Mouse (Mus musculus): ENCODE measurements at regions not wholly inside any gene's neighbourhood (a gene's known extent, or its start where the extent isn't known, plus 50 kb on each side); places are given as distances from the start of the nearest gene placed in this dataset.

DNA sequence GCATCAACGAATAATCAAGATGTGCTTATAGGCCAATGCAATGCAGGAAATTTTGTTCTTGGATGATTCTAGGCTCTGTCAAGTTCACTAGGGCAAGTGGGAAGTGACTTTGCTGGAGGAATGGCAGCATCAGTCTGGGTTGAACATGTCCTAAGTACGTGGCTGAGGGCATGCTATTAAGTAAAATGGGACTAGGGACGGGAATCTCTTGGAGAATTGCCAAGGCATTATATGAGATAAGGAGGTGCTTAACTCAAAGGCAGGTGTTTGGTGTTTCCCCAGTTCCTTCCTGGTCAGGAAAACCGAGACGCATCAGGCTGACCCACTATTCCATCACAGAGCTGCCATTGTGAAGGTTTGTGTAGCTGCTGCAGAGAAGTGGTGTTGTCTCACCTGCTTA is 307.0 kb downstream of the Med13l start:
- Histone ChIP-seq H3K36me3 (ENCODE audit: control insufficient read depth, insufficient read depth) (no peaks in the 10 kb centered on the region), H3K27me3 (ENCODE audit: control insufficient read depth, insufficient read depth, insufficient read length) (no peaks in the 10 kb centered on the region), H3K79me2 (ENCODE audit: control insufficient read depth, insufficient read depth) (no peaks in the 10 kb centered on the region), H3K4me3 (no peak overlapping the region), H3K4me2 (ENCODE audit: low read depth) (no peak overlapping the region), H3ac (ENCODE audit: control insufficient read depth, insufficient read length) (no peak overlapping the region)
- TF ChIP-seq MYOD1 (IDR thresholded peaks at IDR 0.05; ENCODE audit: control insufficient read depth in 1 of 3, insufficient read length in 2 of 3, low read depth in 2 of 3) (no peak), TCF12 (IDR thresholded peaks at IDR 0.05; ENCODE audit: insufficient read depth, poor library complexity, severe bottlenecking) (no peak), MYOG (IDR thresholded peaks at IDR 0.05; ENCODE audit: control insufficient read depth in 1 of 3, insufficient read depth in 1 of 3, insufficient read length in 2 of 3, low read depth in 2 of 3) (no peak), MAX (IDR thresholded peaks at IDR 0.05; ENCODE audit: low read depth) (no peak), USF1 (IDR thresholded peaks at IDR 0.05; ENCODE audit: low read depth) (no peak), E2F4 (IDR thresholded peaks at IDR 0.05; ENCODE audit: insufficient read depth) (no peak), TCF3 (IDR thresholded peaks at IDR 0.05; ENCODE audit: insufficient read length, low read depth) (no peak), POLR2A (IDR thresholded peaks at IDR 0.05; ENCODE audit: insufficient read length, low read depth) (no peak), REST (IDR thresholded peaks at IDR 0.05; ENCODE audit: insufficient read depth, insufficient read length) (no peak), POLR2AphosphoS2 (IDR thresholded peaks at IDR 0.05; ENCODE audit: insufficient read length, low read depth) (no peak), CEBPB (IDR thresholded peaks at IDR 0.05; ENCODE audit: insufficient read depth, poor library complexity, severe bottlenecking) (no peak), SRF (IDR thresholded peaks at IDR 0.05; ENCODE audit: control insufficient read depth, insufficient read length, low read depth) (no peak)

DNA sequence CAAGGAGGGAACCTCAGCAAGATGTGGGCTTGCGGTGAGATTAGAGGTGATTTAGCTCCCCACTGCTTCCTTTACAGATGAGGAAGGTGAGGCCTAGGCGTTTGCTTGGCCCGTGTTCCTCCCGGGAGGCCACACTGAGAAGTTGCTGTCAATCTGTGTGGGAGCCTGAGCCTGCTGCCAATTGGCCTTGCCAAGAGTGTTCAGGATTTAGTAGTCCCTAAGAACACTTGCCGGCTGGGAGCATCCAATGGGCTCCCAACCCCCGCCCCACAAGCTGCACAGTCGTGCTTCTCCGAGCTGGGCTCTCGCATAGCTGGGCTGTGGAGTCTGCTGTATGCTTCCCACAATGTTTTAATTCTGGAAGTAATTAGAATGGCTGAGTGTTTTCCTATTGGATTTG is 308.9 kb downstream of the Med13l start:
- Histone ChIP-seq H3ac (ENCODE audit: control insufficient read depth, insufficient read length) (no peak overlapping the region), H3K4me2 (ENCODE audit: low read depth) (no peak overlapping the region)

DNA sequence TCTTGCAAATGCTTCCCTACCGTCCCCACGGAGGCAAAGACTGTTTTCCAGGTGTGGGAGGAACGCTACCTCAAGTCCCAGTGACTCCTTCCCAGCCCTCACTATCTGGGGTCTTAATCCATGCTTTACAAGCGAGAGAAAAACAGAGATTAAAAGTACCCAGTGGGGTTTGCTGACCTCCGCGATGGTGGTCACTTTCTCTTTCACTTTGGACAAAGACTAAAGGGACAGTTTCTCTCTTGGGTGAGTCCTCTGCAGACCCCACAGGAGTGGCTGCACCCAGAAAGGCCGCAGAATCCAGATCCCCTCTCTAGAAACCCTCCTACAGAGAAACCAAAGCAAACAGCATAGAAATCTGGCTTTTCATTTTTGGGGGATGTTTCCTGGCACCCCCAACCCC is 313.4 kb downstream of the Med13l start:
- no peaks in the 10 kb centered on the region for H3K79me2 ChIP-seq (ENCODE audit: control insufficient read depth, insufficient read depth)
- H3K4me2 ChIP-seq (ENCODE audit: low read depth): peak overlapping the region; percentile 14
- no peaks in the 10 kb centered on the region for H3K27me3 ChIP-seq (ENCODE audit: control insufficient read depth, insufficient read depth, insufficient read length)
- no peak overlapping the region for H3ac ChIP-seq (ENCODE audit: control insufficient read depth, insufficient read length)
- no peaks in the 10 kb centered on the region for H3K36me3 ChIP-seq (ENCODE audit: control insufficient read depth, insufficient read depth)
- TF ChIP-seq MYOD1 (IDR thresholded peaks at IDR 0.05; ENCODE audit: control insufficient read depth in 1 of 3, insufficient read length in 2 of 3, low read depth in 2 of 3) (no peak), REST (IDR thresholded peaks at IDR 0.05; ENCODE audit: insufficient read depth, insufficient read length) (no peak), TCF3 (IDR thresholded peaks at IDR 0.05; ENCODE audit: insufficient read length, low read depth) (no peak), POLR2A (IDR thresholded peaks at IDR 0.05; ENCODE audit: insufficient read length, low read depth) (no peak), USF1 (IDR thresholded peaks at IDR 0.05; ENCODE audit: low read depth) (no peak), POLR2AphosphoS2 (IDR thresholded peaks at IDR 0.05; ENCODE audit: insufficient read length, low read depth) (no peak), MYOG (IDR thresholded peaks at IDR 0.05; ENCODE audit: control insufficient read depth in 1 of 3, insufficient read depth in 1 of 3, insufficient read length in 2 of 3, low read depth in 2 of 3) (no peak), TCF12 (IDR thresholded peaks at IDR 0.05; ENCODE audit: insufficient read depth, poor library complexity, severe bottlenecking) (no peak), MAX (IDR thresholded peaks at IDR 0.05; ENCODE audit: low read depth) (no peak), CEBPB (IDR thresholded peaks at IDR 0.05; ENCODE audit: insufficient read depth, poor library complexity, severe bottlenecking) (no peak), SRF (IDR thresholded peaks at IDR 0.05; ENCODE audit: control insufficient read depth, insufficient read length, low read depth) (no peak), E2F4 (IDR thresholded peaks at IDR 0.05; ENCODE audit: insufficient read depth) (no peak)
- no peak overlapping the region for H3K4me3 ChIP-seq

More for the DNA sequence above, 308.9 kb downstream of the Med13l start:
- Histone ChIP-seq H3K79me2 (ENCODE audit: control insufficient read depth, insufficient read depth) (no peaks in the 10 kb centered on the region), H3K36me3 (ENCODE audit: control insufficient read depth, insufficient read depth) (no peaks in the 10 kb centered on the region), H3K4me3 (no peak overlapping the region), H3K27me3 (ENCODE audit: control insufficient read depth, insufficient read depth, insufficient read length) (no peaks in the 10 kb centered on the region)
- no peak for TF ChIP-seq SRF (IDR thresholded peaks at IDR 0.05; ENCODE audit: control insufficient read depth, insufficient read length, low read depth)
- no peak for TF ChIP-seq TCF3 (IDR thresholded peaks at IDR 0.05; ENCODE audit: insufficient read length, low read depth)
- TF ChIP-seq REST (IDR thresholded peaks at IDR 0.05; ENCODE audit: insufficient read depth, insufficient read length): no peak
- TF ChIP-seq CEBPB (IDR thresholded peaks at IDR 0.05; ENCODE audit: insufficient read depth, poor library complexity, severe bottlenecking): no peak
- TF ChIP-seq POLR2A (IDR thresholded peaks at IDR 0.05; ENCODE audit: insufficient read length, low read depth): no peak
- TF ChIP-seq E2F4 (IDR thresholded peaks at IDR 0.05; ENCODE audit: insufficient read depth): no peak
- TF ChIP-seq MAX (IDR thresholded peaks at IDR 0.05; ENCODE audit: low read depth): no peak
- TF ChIP-seq TCF12 (IDR thresholded peaks at IDR 0.05; ENCODE audit: insufficient read depth, poor library complexity, severe bottlenecking): no peak
- no peak for TF ChIP-seq MYOD1 (IDR thresholded peaks at IDR 0.05; ENCODE audit: control insufficient read depth in 1 of 3, insufficient read length in 2 of 3, low read depth in 2 of 3)
- TF ChIP-seq POLR2AphosphoS2 (IDR thresholded peaks at IDR 0.05; ENCODE audit: insufficient read length, low read depth): no peak
- no peak for TF ChIP-seq MYOG (IDR thresholded peaks at IDR 0.05; ENCODE audit: control insufficient read depth in 1 of 3, insufficient read depth in 1 of 3, insufficient read length in 2 of 3, low read depth in 2 of 3)
- no peak for TF ChIP-seq USF1 (IDR thresholded peaks at IDR 0.05; ENCODE audit: low read depth)

DNA sequence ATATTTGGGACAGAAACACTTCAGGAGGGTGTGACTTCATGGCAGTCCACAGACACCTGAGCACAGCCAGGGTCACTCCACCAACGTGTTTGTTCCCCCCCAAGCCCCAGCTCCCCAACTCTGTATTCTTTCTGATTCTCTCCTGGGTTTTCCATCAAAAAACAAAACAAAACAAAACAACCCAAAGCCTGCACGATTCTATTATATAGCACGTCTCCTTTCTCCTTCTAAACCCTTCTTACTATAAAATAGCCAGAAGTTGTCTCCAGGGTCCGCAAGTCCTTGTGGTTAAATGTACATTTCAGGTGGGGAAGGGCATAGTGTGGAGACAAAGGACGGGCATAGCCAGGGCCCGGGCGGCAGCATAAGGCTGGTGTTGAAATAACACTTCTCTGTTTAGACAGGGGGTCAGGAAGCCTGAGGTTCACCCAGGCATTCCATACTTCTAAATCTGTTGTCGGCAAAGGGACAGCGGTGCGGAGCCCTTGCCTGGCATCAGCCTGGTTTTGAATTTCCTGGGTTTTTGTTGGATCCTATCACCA is 314.7 kb downstream of the Med13l start:
- H3K27me3 ChIP-seq (ENCODE audit: control insufficient read depth, insufficient read depth, insufficient read length): no peaks in the 10 kb centered on the region
- H3K79me2 ChIP-seq (ENCODE audit: control insufficient read depth, insufficient read depth): no peaks in the 10 kb centered on the region
- no peak for TF ChIP-seq POLR2A (IDR thresholded peaks at IDR 0.05; ENCODE audit: insufficient read length, low read depth)
- no peak for TF ChIP-seq SRF (IDR thresholded peaks at IDR 0.05; ENCODE audit: control insufficient read depth, insufficient read length, low read depth)
- no peak for TF ChIP-seq POLR2AphosphoS2 (IDR thresholded peaks at IDR 0.05; ENCODE audit: insufficient read length, low read depth)
- TF ChIP-seq TCF12 (IDR thresholded peaks at IDR 0.05; ENCODE audit: insufficient read depth, poor library complexity, severe bottlenecking): no peak
- no peak for TF ChIP-seq E2F4 (IDR thresholded peaks at IDR 0.05; ENCODE audit: insufficient read depth)
- TF ChIP-seq MYOD1 (IDR thresholded peaks at IDR 0.05; ENCODE audit: control insufficient read depth in 1 of 3, insufficient read length in 2 of 3, low read depth in 2 of 3): no peak
- TF ChIP-seq CEBPB (IDR thresholded peaks at IDR 0.05; ENCODE audit: insufficient read depth, poor library complexity, severe bottlenecking): no peak
- TF ChIP-seq MAX (IDR thresholded peaks at IDR 0.05; ENCODE audit: low read depth): no peak
- TF ChIP-seq USF1 (IDR thresholded peaks at IDR 0.05; ENCODE audit: low read depth): no peak
- TF ChIP-seq TCF3 (IDR thresholded peaks at IDR 0.05; ENCODE audit: insufficient read length, low read depth): no peak
- no peak for TF ChIP-seq REST (IDR thresholded peaks at IDR 0.05; ENCODE audit: insufficient read depth, insufficient read length)
- no peak for TF ChIP-seq MYOG (IDR thresholded peaks at IDR 0.05; ENCODE audit: control insufficient read depth in 1 of 3, insufficient read depth in 1 of 3, insufficient read length in 2 of 3, low read depth in 2 of 3)
- no peak overlapping the region for H3K4me3 ChIP-seq
- no peak overlapping the region for H3ac ChIP-seq (ENCODE audit: control insufficient read depth, insufficient read length)
- H3K4me2 ChIP-seq (ENCODE audit: low read depth): no peak overlapping the region
- no peaks in the 10 kb centered on the region for H3K36me3 ChIP-seq (ENCODE audit: control insufficient read depth, insufficient read depth)
